Mouse (Mus musculus): ENCODE measurements at regions not wholly inside any gene's neighbourhood (a gene's known extent, or its start where the extent isn't known, plus 50 kb on each side); places are given as distances from the start of the nearest gene placed in this dataset.

DNA sequence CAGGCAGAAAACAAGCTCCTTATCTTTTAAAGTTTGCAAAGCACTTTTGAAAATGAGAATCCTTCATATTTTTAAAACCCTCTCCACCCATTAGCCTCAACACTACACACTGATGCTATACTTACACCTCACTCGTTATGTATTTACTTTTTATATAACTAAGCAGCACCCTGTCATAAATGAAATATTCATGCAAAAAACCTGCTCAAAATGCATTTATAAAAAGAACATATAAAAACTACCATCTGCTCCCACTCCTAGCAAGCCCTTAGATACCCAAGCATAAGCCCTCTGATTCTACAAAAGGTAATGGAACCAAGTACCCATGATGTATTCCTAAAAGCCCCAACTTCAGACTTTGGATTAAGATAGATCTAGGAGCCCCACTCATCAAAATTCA, 426.7 kb upstream of the Mef2c start:
- no peak for TF ChIP-seq POLR2A (IDR thresholded peaks at IDR 0.05; ENCODE audit: borderline replicate concordance, low read depth, low read length)
- no peak for TF ChIP-seq CTCF (IDR thresholded peaks at IDR 0.05; ENCODE audit: low read depth, low read length)
- Histone ChIP-seq H3K4me1 (ENCODE audit: control insufficient read depth, insufficient read depth, low read length) (peaks cover 10% of the 10 kb centered on the region), H3K4me3 (ENCODE audit: insufficient read depth, low read length) (no peak overlapping the region)

DNA sequence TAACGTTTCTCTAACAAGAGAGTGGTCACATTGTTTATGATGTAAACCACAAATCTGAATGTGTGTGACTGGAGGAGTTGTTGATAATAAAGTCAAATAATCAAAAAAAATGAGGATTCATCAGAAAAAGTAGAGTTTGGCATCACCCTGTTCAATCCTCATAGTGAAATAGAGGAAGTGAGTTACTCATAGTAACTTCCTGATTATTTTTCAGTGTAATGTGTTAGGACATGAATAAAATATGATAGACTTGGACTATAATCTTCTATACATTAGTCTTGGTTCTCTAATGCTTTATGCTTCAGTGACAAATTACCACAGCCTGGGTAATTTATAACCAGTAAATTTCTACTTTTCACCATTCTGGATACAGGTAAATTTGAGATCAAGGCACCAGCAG, 424.5 kb upstream of the Mef2c start:
- Histone ChIP-seq H3K4me3 (ENCODE audit: insufficient read depth, low read length) (no peak overlapping the region), H3K27ac (ENCODE audit: insufficient read depth, low read depth, low read length) (peak overlapping the region; percentile 40), H3K4me1 (ENCODE audit: control insufficient read depth, insufficient read depth, low read length) (peaks cover 9% of the 10 kb centered on the region)
- no peak for TF ChIP-seq POLR2A (IDR thresholded peaks at IDR 0.05; ENCODE audit: borderline replicate concordance, low read depth, low read length)
- TF ChIP-seq CTCF (IDR thresholded peaks at IDR 0.05; ENCODE audit: low read depth, low read length) = no peak

More for the DNA sequence above, 426.7 kb upstream of the Mef2c start:
- H3K27ac ChIP-seq (ENCODE audit: insufficient read depth, low read depth, low read length) = no peak overlapping the region

DNA sequence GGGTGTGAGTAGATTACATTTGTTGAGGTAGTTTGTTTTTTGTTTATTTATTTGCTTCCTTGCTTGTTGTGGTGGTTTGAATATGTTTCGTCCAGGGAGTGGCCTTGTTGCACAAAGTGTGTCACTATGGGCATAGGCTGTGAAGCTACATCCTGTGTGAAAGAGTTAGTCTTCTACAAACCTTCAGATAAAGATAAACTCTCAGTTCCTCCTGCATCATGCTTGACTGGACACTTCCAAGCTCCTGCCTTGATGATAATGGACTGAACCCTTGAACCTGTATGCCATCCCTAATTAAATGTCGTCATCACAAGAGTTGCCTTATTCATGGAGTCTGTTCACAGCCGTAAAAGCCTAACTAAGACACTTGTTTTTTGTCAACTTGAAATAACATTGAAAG, 418.9 kb upstream of the Mef2c start:
- TF ChIP-seq CTCF (IDR thresholded peaks at IDR 0.05; ENCODE audit: low read depth, low read length) (no peak), POLR2A (IDR thresholded peaks at IDR 0.05; ENCODE audit: borderline replicate concordance, low read depth, low read length) (no peak)

DNA sequence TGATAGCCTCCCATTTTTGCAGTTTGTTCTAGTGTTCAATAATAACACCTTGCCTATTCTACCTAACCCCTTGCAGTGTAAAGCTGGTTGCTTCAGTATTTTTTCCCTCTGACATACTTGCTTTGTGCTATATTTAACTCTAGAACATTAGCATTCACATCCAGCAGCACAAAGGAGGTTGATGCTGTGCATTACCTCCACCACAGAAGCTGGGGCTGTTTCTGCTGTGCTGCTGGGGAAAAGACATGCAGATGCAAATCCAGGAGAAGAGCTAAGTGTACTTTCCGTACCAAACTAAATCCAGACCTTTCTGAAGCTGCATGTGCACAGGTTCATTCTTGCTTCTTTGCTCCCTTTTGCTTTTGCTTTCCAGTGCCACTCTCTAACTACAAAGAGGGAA, 403.9 kb upstream of the Mef2c start:
- Histone ChIP-seq H3K4me3 (ENCODE audit: insufficient read depth, low read length) (no peak overlapping the region), H3K27ac (ENCODE audit: insufficient read depth, low read depth, low read length) (no peak overlapping the region), H3K4me1 (ENCODE audit: control insufficient read depth, insufficient read depth, low read length) (no peaks in the 10 kb centered on the region)
- TF ChIP-seq POLR2A (IDR thresholded peaks at IDR 0.05; ENCODE audit: borderline replicate concordance, low read depth, low read length) (no peak), CTCF (IDR thresholded peaks at IDR 0.05; ENCODE audit: low read depth, low read length) (no peak)

More for the DNA sequence above, 418.9 kb upstream of the Mef2c start:
- Histone ChIP-seq H3K27ac (ENCODE audit: insufficient read depth, low read depth, low read length) (no peak overlapping the region), H3K4me3 (ENCODE audit: insufficient read depth, low read length) (no peak overlapping the region), H3K4me1 (ENCODE audit: control insufficient read depth, insufficient read depth, low read length) (0 out of 2 replicates have a peak, but pooled peaks cover 2% of the 10 kb centered on the region)

DNA sequence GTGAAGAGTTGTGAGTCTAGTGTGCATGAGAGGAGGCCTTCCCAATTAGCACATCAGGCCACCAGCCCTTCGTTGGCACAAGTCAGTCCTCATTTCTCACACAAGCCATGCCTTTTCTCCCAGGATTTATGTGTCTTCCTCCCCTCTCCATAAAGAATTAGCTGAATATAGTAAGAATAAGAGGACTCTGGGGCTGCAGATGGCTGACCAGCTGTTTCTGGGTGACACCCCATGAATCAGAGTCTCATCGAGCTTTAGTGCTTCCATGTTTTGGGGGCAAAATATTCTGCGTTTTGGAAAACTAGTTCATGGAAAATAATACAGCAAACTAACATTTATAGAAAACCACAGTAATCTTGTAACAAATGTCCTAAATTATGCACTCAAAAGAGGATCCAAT, 393.2 kb upstream of the Mef2c start:
- Histone ChIP-seq H3K27ac (ENCODE audit: insufficient read depth, low read depth, low read length) (no peak overlapping the region), H3K4me1 (ENCODE audit: control insufficient read depth, insufficient read depth, low read length) (peaks cover 6% of the 10 kb centered on the region), H3K4me3 (ENCODE audit: insufficient read depth, low read length) (no peak overlapping the region)
- TF ChIP-seq POLR2A (IDR thresholded peaks at IDR 0.05; ENCODE audit: borderline replicate concordance, low read depth, low read length) (no peak), CTCF (IDR thresholded peaks at IDR 0.05; ENCODE audit: low read depth, low read length) (no peak)

DNA sequence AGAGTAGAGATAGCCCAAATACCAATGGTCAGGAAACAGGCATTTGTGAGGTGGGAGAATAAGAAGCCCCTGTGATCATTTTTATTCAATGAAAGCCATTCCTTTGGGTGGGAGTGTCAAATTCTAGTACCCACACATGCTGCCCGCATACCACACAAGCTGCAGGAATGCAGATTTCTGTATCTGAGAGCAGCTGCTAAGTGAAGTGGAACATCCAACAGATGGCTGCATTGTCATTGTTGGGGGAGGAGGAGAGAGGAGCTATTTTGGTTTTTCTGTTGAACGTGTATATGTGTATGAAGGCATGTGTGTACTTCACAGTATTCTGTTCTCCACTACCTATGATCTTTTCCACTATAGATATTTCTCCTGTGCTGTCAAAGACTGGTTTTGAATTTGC, 392.3 kb upstream of the Mef2c start:
- peaks cover 6% of the 10 kb centered on the region for H3K4me1 ChIP-seq (ENCODE audit: control insufficient read depth, insufficient read depth, low read length)
- no peak for TF ChIP-seq POLR2A (IDR thresholded peaks at IDR 0.05; ENCODE audit: borderline replicate concordance, low read depth, low read length)
- no peak for TF ChIP-seq CTCF (IDR thresholded peaks at IDR 0.05; ENCODE audit: low read depth, low read length)
- H3K4me3 ChIP-seq (ENCODE audit: insufficient read depth, low read length) = no peak overlapping the region
- no peak overlapping the region for H3K27ac ChIP-seq (ENCODE audit: insufficient read depth, low read depth, low read length)

DNA sequence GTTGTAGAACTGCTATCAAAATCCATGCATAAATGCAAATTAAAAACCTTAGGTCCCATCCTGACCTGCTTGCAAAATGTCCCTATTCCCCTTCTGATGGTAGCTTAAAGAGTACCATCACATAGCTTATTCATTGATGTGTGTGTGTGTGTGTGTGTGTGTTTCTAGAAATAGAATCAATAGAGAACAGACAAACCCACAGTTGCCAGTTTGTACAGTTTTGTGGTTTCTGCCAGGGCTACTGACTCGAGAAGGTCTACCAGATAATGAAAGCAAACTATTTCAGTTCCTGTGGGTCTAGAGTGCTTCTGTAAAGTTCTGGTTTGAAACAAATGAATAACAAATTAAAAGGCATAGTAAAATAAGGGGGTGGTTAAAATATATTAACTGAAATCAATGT, 391.5 kb upstream of the Mef2c start:
- Histone ChIP-seq H3K4me3 (ENCODE audit: insufficient read depth, low read length) (no peak overlapping the region), H3K4me1 (ENCODE audit: control insufficient read depth, insufficient read depth, low read length) (peaks cover 6% of the 10 kb centered on the region), H3K27ac (ENCODE audit: insufficient read depth, low read depth, low read length) (no peak overlapping the region)
- TF ChIP-seq POLR2A (IDR thresholded peaks at IDR 0.05; ENCODE audit: borderline replicate concordance, low read depth, low read length) = no peak

DNA sequence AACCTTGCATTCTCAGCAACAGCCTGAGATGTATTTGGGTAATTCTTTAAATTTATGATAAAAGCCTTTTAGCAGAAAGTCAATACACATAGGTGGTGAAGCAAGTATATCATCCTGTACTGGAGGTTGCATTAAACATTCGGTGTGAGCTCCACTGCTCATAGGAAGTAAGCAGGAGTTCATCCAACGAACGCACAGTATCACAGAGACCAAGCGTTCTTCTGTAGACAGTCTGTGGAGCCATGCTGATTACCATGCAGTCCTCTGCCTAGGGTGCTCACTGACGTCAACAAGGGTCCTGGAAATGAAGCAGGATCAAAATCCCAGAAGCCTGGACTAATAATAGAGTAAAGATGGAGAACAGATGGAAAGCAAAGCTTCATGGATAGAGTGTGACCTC, 391.1 kb upstream of the Mef2c start:
- no peak overlapping the region for H3K27ac ChIP-seq (ENCODE audit: insufficient read depth, low read depth, low read length)
- peaks cover 6% of the 10 kb centered on the region for H3K4me1 ChIP-seq (ENCODE audit: control insufficient read depth, insufficient read depth, low read length)
- TF ChIP-seq CTCF (IDR thresholded peaks at IDR 0.05; ENCODE audit: low read depth, low read length) (no peak), POLR2A (IDR thresholded peaks at IDR 0.05; ENCODE audit: borderline replicate concordance, low read depth, low read length) (no peak)
- no peak overlapping the region for H3K4me3 ChIP-seq (ENCODE audit: insufficient read depth, low read length)

DNA sequence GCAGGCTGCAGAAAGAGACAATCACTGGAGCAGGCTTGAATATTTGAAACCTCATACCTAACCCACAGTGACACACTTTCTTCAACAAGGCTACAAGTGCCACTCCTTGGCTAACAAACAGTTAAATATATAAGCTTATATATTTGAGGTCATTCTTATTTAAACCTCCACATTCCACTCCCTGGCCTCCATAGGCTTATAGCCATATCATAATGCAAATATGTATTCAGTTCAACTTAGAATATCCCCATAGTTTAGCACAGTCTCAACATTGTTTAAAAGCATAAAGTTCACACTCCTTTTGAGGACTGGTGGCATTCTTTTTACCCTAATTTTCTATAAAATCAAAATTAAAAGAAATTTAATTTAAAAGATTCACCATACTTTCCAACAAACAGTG, 390.0 kb upstream of the Mef2c start:
- Histone ChIP-seq H3K27ac (ENCODE audit: insufficient read depth, low read depth, low read length) (no peak overlapping the region), H3K4me1 (ENCODE audit: control insufficient read depth, insufficient read depth, low read length) (peaks cover 6% of the 10 kb centered on the region), H3K4me3 (ENCODE audit: insufficient read depth, low read length) (no peak overlapping the region)
- TF ChIP-seq POLR2A (IDR thresholded peaks at IDR 0.05; ENCODE audit: borderline replicate concordance, low read depth, low read length) (no peak), CTCF (IDR thresholded peaks at IDR 0.05; ENCODE audit: low read depth, low read length) (no peak)

DNA sequence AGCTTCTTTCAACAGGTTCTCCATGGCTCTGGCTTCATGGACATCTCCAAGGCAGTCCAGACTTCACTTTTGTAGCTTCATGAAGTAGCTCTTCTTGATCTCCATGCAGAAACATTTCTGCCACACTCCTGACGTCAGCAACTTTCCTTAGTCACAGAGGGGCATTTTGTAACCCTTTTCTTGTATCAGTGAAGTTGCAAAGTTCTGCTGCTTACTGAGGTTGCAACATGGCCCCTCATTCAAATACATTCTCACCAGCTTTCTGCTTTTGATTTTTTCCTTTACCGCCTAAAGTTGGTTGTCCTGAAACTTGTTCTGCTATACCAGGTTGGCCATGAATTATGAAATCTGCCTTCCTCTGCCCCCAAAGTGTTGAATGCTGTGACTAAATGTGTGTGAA, 389.4 kb upstream of the Mef2c start:
- Histone ChIP-seq H3K4me3 (ENCODE audit: insufficient read depth, low read length) (no peak overlapping the region), H3K4me1 (ENCODE audit: control insufficient read depth, insufficient read depth, low read length) (peaks cover 6% of the 10 kb centered on the region), H3K27ac (ENCODE audit: insufficient read depth, low read depth, low read length) (no peak overlapping the region)
- no peak for TF ChIP-seq POLR2A (IDR thresholded peaks at IDR 0.05; ENCODE audit: borderline replicate concordance, low read depth, low read length)
- no peak for TF ChIP-seq CTCF (IDR thresholded peaks at IDR 0.05; ENCODE audit: low read depth, low read length)

DNA sequence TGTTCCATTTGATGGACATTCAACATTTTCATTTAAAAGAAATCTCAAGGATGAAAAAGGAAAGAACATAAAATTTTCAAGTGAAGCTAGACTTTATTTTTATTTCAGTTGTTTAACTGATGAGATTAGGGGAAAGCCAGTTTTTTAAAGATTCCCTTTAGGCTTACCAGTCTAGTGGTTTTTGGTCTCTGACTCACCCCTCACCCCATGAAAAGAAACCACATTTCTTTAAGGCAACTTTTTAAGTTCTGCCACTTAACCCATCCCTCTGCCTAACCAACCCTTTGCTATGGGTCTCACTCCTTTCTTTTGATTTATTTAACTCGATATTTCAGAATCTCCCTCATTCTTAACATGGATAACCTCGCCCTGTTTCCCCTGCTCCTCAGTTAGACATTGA, 388.1 kb upstream of the Mef2c start:
- no peak for TF ChIP-seq POLR2A (IDR thresholded peaks at IDR 0.05; ENCODE audit: borderline replicate concordance, low read depth, low read length)
- TF ChIP-seq CTCF (IDR thresholded peaks at IDR 0.05; ENCODE audit: low read depth, low read length) = no peak
- Histone ChIP-seq H3K27ac (ENCODE audit: insufficient read depth, low read depth, low read length) (no peak overlapping the region), H3K4me3 (ENCODE audit: insufficient read depth, low read length) (no peak overlapping the region), H3K4me1 (ENCODE audit: control insufficient read depth, insufficient read depth, low read length) (peaks cover 6% of the 10 kb centered on the region)
